Mouse (Mus musculus) ES-Bruce4 (cell line): ENCODE data around the gene Ccm2l.

Experiments
- CTCF ChIP-seq: IDR thresholded peaks from one replicate; pipeline ENCODE4 v1.8.1; 2011; ENCODE audit warnings: low read depth, low read length
- EP300 ChIP-seq: IDR thresholded peaks from 2 replicates; pipeline ENCODE4 v1.6.1; 2011; ENCODE audit warnings: low read depth, low read length; ENCODE audit not compliant: insufficient read depth
- POLR2A ChIP-seq: IDR thresholded peaks from one replicate; pipeline ENCODE4 v1.8.1; 2011; ENCODE audit warnings: low read length; ENCODE audit not compliant: insufficient read depth

GRCm38 (mm10) chr2:153052700-153053351 is 12.9 kb upstream of the Ccm2l start:
- TF ChIP-seq CTCF (peak; percentile 55), POLR2A (no peak), EP300 (no peak)
